Mouse (Mus musculus): ENCODE measurements around the gene Zfp457.

The Zfp457 gene

GRCm38 (mm10) chr13:67305822-67306672 is at the start of gene Zfp457:
TSS of gene Zfp457 (minus strand) at chr13:67306485.
- ATAC-seq (ENCODE audit: insufficient number of reproducible peaks, low FRiP score, low TSS enrichment), result peak; percentile 97

GRCm38 (mm10) chr13:67351854-67352253 is 45.6 kb upstream of the Zfp457 start:
- ATAC-seq (ENCODE audit: insufficient number of reproducible peaks, low FRiP score, low TSS enrichment), result no peak

GRCm38 (mm10) chr13:67343422-67343821 is 37.1 kb upstream of the Zfp457 start:
- ATAC-seq (ENCODE audit: insufficient number of reproducible peaks, low FRiP score, low TSS enrichment), result no peak

GRCm38 (mm10) chr13:67332877-67333276 is 26.6 kb upstream of the Zfp457 start:
- 0 out of 2 replicates have a peak, but pooled peaks have one; percentile 11 for ATAC-seq (ENCODE audit: insufficient number of reproducible peaks, low FRiP score, low TSS enrichment)

GRCm38 (mm10) chr13:67332019-67332724 is 25.9 kb upstream of the Zfp457 start, which contains the start of gene Zfp595:
TSS of gene Zfp595 (minus strand) at chr13:67332570.
- peak; percentile 94 for ATAC-seq (ENCODE audit: insufficient number of reproducible peaks, low FRiP score, low TSS enrichment)

- ATAC-seq (ENCODE audit: insufficient number of reproducible peaks, low FRiP score, low TSS enrichment), result 0 out of 2 replicates have a peak, but pooled peaks have one; percentile 11
These were observed 433 bp upstream of the Zfp457 start for GRCm38 (mm10) chr13:67306718-67307117.

- ATAC-seq (ENCODE audit: insufficient number of reproducible peaks, low FRiP score, low TSS enrichment), result no peak
These were observed 28.0 kb downstream of the Zfp457 start, which contains the start of gene Zfp458 for GRCm38 (mm10) chr13:67278314-67278713. TSS of gene Zfp458 (minus strand) at chr13:67278466.

- ATAC-seq (ENCODE audit: insufficient number of reproducible peaks, low FRiP score, low TSS enrichment), result peak; percentile 49; the same call in 1 of the 2 replicates
These were observed 36.8 kb downstream of the Zfp457 start for GRCm38 (mm10) chr13:67269383-67270065.

- ATAC-seq (ENCODE audit: insufficient number of reproducible peaks, low FRiP score, low TSS enrichment), result peak; percentile 100
These were observed 37.5 kb downstream of the Zfp457 start for GRCm38 (mm10) chr13:67268568-67269369.

Measured in cerebellum, adult (tissue).